Mouse (Mus musculus) C2C12 (cell line): ENCODE measurements around the gene C87436.

Experiments
- CEBPB ChIP-seq: IDR thresholded peaks from one replicate; pipeline ENCODE4 v1.6.1; 2011; ENCODE audit warnings: low read depth, mild to moderate bottlenecking, control low read depth, moderate library complexity
- CTCF ChIP-seq: IDR thresholded peaks from one replicate; pipeline ENCODE4 v1.5.1; 2011; ENCODE audit not compliant: control insufficient read depth, insufficient read depth, insufficient read length
- MAX ChIP-seq: IDR thresholded peaks from one replicate; pipeline ENCODE4 v1.6.1; 2011; ENCODE audit warnings: mild to moderate bottlenecking, control low read depth
- MYOG ChIP-seq: IDR thresholded peaks from one replicate; pipeline ENCODE4 v1.6.1; 2011; ENCODE audit not compliant: control insufficient read depth, insufficient read length; ENCODE audit errors: extremely low read depth
- USF1 ChIP-seq: IDR thresholded peaks from one replicate; pipeline ENCODE4 v1.6.1; 2011; ENCODE audit warnings: low read depth, mild to moderate bottlenecking, control low read depth, moderate library complexity

DNA sequence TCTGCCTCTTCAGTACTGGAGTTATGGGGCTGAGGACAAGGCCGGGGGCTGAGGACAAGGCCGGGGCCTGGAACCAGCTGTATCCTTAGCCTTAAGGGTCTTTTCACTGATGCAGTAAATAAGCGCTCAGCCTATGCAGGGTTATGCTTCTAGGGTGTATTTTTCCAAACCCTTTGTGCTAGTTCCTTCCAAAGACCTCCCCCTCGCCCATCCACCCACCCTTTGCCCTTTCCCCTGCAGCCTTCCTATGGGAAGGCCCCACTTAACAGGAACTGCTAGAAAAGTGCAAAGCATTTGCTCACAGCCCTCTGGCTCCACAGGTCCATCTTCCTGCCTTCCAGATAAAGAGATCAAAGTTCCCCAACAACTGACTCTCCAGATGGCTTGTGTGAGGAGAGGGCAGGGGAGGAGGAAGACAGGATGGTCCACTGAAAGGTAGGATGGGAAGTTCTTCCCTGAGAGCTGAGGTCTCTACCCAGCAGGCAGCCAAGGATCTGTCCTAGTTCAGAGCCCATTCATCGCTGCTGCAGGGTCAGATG lies 61.5 kb downstream of the C87436 start:
- TF ChIP-seq USF1, result no peak
- TF ChIP-seq MAX, result no peak
- no peak for TF ChIP-seq CTCF
- TF ChIP-seq CEBPB, result no peak
- no peak for TF ChIP-seq MYOG
